Mouse (Mus musculus) neural tube, embryonic 15.5 days (tissue): ENCODE measurements at regions not wholly inside any gene's neighbourhood (a gene's known extent, or its start where the extent isn't known, plus 50 kb on each side); places are given as distances from the start of the nearest gene placed in this dataset.

Experiments used
- ATAC-seq: fragments of 200-750 bp; cut with Nextera tagmentation; 2 replicates; pipeline ENCODE4 v1.8.0; 2017; ENCODE audit warnings: mild to moderate bottlenecking, moderate TSS enrichment, moderate library complexity; ENCODE audit not compliant: low FRiP score
- H3K27ac ChIP-seq: fragments of 300-500 bp; sonication (generic); replicated peaks from 2 replicates; pipeline ENCODE4 v1.5.1; 2015; ENCODE audit warnings: mild to moderate bottlenecking, inconsistent platforms
- H3K27me3 ChIP-seq: fragments of 300-500 bp; sonication (generic); replicated peaks from 2 replicates; pipeline ENCODE4 v1.6.1; 2015; ENCODE audit warnings: inconsistent platforms
- H3K36me3 ChIP-seq: fragments of 300-500 bp; sonication (generic); 2 replicates; pipeline ENCODE4 v1.6.1; 2015; ENCODE audit warnings: inconsistent platforms
- H3K4me1 ChIP-seq: fragments of 300-500 bp; sonication (generic); 2 replicates; pipeline ENCODE4 v1.6.1; 2015; ENCODE audit warnings: inconsistent platforms
- H3K4me2 ChIP-seq: fragments of 300-500 bp; sonication (generic); 2 replicates; pipeline ENCODE4 v1.6.1; 2015; ENCODE audit warnings: inconsistent platforms, mild to moderate bottlenecking, moderate library complexity
- H3K4me3 ChIP-seq: fragments of 300-500 bp; sonication (generic); replicated peaks from 2 replicates; pipeline ENCODE4 v1.5.1; 2015; ENCODE audit warnings: mild to moderate bottlenecking, inconsistent platforms
- H3K9ac ChIP-seq: fragments of 300-500 bp; sonication (generic); replicated peaks from 2 replicates; pipeline ENCODE4 v1.6.1; 2015; ENCODE audit warnings: mild to moderate bottlenecking, inconsistent platforms
- H3K9me3 ChIP-seq: fragments of 300-500 bp; sonication (generic); replicated peaks from 2 replicates; pipeline ENCODE4 v1.6.1; 2016; ENCODE audit warnings: inconsistent platforms
- WGBS: fragments of 180-500 bp; shearing (Covaris S2); methylation state at CpG from one replicate; pipeline ENCODE4 v1.1.7; 2015; ENCODE audit warnings: mixed read lengths; 5-methylcytosine and 5-hydroxymethylcytosine counted together

- H3K27me3 ChIP-seq, result no peaks in the 10 kb centered on the region
- no peak overlapping the region for H3K4me2 ChIP-seq
- WGBS, result 76% methylated on average over 1 of the region's 1 CpGs
- no peak for ATAC-seq
- H3K27ac ChIP-seq, result no peak overlapping the region
- no peak overlapping the region for H3K4me3 ChIP-seq
- H3K9me3 ChIP-seq, result no peaks in the 10 kb centered on the region
- H3K4me1 ChIP-seq, result no peaks in the 10 kb centered on the region
- no peak overlapping the region for H3K9ac ChIP-seq
- H3K36me3 ChIP-seq, result no peaks in the 10 kb centered on the region
These were observed 53.8 kb upstream of the Tbx18 start for GRCm38 (mm10) chr9:87784872-87785271.

GRCm38 (mm10) chr9:87811746-87812145 lies 80.7 kb upstream of the Tbx18 start:
- ATAC-seq, result no peak
- Histone ChIP-seq H3K27ac (no peak overlapping the region), H3K27me3 (no peaks in the 10 kb centered on the region), H3K4me2 (no peak overlapping the region), H3K9me3 (no peaks in the 10 kb centered on the region), H3K36me3 (no peaks in the 10 kb centered on the region), H3K9ac (no peak overlapping the region), H3K4me3 (no peak overlapping the region), H3K4me1 (no peaks in the 10 kb centered on the region)
- 87% methylated on average over 2 of the region's 2 CpGs for WGBS

GRCm38 (mm10) chr9:87822276-87822675 lies 91.2 kb upstream of the Tbx18 start:
- 92% methylated on average over 5 of the region's 5 CpGs for WGBS
- H3K36me3 ChIP-seq, result no peaks in the 10 kb centered on the region
- no peaks in the 10 kb centered on the region for H3K4me1 ChIP-seq
- H3K9me3 ChIP-seq, result no peaks in the 10 kb centered on the region
- H3K9ac ChIP-seq, result no peak overlapping the region
- no peaks in the 10 kb centered on the region for H3K27me3 ChIP-seq
- no peak overlapping the region for H3K4me2 ChIP-seq
- no peak overlapping the region for H3K27ac ChIP-seq
- no peak overlapping the region for H3K4me3 ChIP-seq
- no peak for ATAC-seq

- no peak overlapping the region for H3K4me2 ChIP-seq
- no peaks in the 10 kb centered on the region for H3K9me3 ChIP-seq
- H3K4me1 ChIP-seq, result no peaks in the 10 kb centered on the region
- ATAC-seq, result no peak
- H3K9ac ChIP-seq, result no peak overlapping the region
- no peak overlapping the region for H3K27ac ChIP-seq
- no peaks in the 10 kb centered on the region for H3K36me3 ChIP-seq
- 87% methylated on average over 8 of the region's 8 CpGs for WGBS
- no peaks in the 10 kb centered on the region for H3K27me3 ChIP-seq
- H3K4me3 ChIP-seq, result no peak overlapping the region
These were observed 93.7 kb upstream of the Tbx18 start for GRCm38 (mm10) chr9:87824691-87825230.

- Histone ChIP-seq H3K9me3 (no peaks in the 10 kb centered on the region), H3K27me3 (no peaks in the 10 kb centered on the region), H3K36me3 (no peaks in the 10 kb centered on the region), H3K4me1 (no peaks in the 10 kb centered on the region), H3K9ac (no peak overlapping the region), H3K4me2 (no peak overlapping the region), H3K27ac (no peak overlapping the region), H3K4me3 (no peak overlapping the region)
- no peak for ATAC-seq
- WGBS, result 57% methylated on average over 6 of the region's 6 CpGs
These were observed 112.8 kb upstream of the Tbx18 start for GRCm38 (mm10) chr9:87843898-87844297.

- 90% methylated on average over 2 of the region's 2 CpGs for WGBS
- Histone ChIP-seq H3K27me3 (no peaks in the 10 kb centered on the region), H3K4me2 (no peak overlapping the region), H3K4me1 (no peaks in the 10 kb centered on the region), H3K4me3 (no peak overlapping the region), H3K36me3 (no peaks in the 10 kb centered on the region), H3K9me3 (no peaks in the 10 kb centered on the region), H3K27ac (no peak overlapping the region), H3K9ac (no peak overlapping the region)
- ATAC-seq, result no peak
These were observed 113.4 kb upstream of the Tbx18 start for GRCm38 (mm10) chr9:87844453-87844852.

GRCm38 (mm10) chr9:87848882-87849281 lies 117.8 kb upstream of the Tbx18 start:
- Histone ChIP-seq H3K27ac (no peak overlapping the region), H3K9ac (no peak overlapping the region), H3K4me1 (no peaks in the 10 kb centered on the region), H3K4me2 (no peak overlapping the region), H3K9me3 (no peaks in the 10 kb centered on the region), H3K36me3 (no peaks in the 10 kb centered on the region), H3K27me3 (no peaks in the 10 kb centered on the region), H3K4me3 (no peak overlapping the region)
- WGBS, result 80% methylated on average over 5 of the region's 5 CpGs
- no peak for ATAC-seq

- ATAC-seq, result no peak
- H3K9ac ChIP-seq, result no peak overlapping the region
- H3K36me3 ChIP-seq, result no peaks in the 10 kb centered on the region
- 95% methylated on average over 1 of the region's 1 CpGs for WGBS
- no peaks in the 10 kb centered on the region for H3K9me3 ChIP-seq
- no peak overlapping the region for H3K4me2 ChIP-seq
- no peaks in the 10 kb centered on the region for H3K27me3 ChIP-seq
- H3K27ac ChIP-seq, result no peak overlapping the region
- H3K4me1 ChIP-seq, result no peaks in the 10 kb centered on the region
- H3K4me3 ChIP-seq, result no peak overlapping the region
These were observed 119.1 kb upstream of the Tbx18 start for GRCm38 (mm10) chr9:87850133-87850532.

- Histone ChIP-seq H3K27me3 (no peaks in the 10 kb centered on the region), H3K36me3 (no peaks in the 10 kb centered on the region), H3K27ac (no peak overlapping the region), H3K4me2 (no peak overlapping the region), H3K4me1 (no peaks in the 10 kb centered on the region), H3K9me3 (no peaks in the 10 kb centered on the region), H3K9ac (no peak overlapping the region), H3K4me3 (no peak overlapping the region)
- 40% methylated on average over 1 of the region's 1 CpGs for WGBS
- ATAC-seq, result no peak
These were observed 130.5 kb upstream of the Tbx18 start for GRCm38 (mm10) chr9:87861588-87861987.

GRCm38 (mm10) chr9:87865236-87865635 lies 134.2 kb upstream of the Tbx18 start:
- H3K4me1 ChIP-seq, result no peaks in the 10 kb centered on the region
- no peaks in the 10 kb centered on the region for H3K36me3 ChIP-seq
- H3K27ac ChIP-seq, result no peak overlapping the region
- no peak for ATAC-seq
- no peak overlapping the region for H3K4me3 ChIP-seq
- no peaks in the 10 kb centered on the region for H3K27me3 ChIP-seq
- no peak overlapping the region for H3K9ac ChIP-seq
- 81% methylated on average over 6 of the region's 6 CpGs for WGBS
- H3K4me2 ChIP-seq, result no peak overlapping the region
- H3K9me3 ChIP-seq, result no peaks in the 10 kb centered on the region

GRCm38 (mm10) chr9:87872384-87872905 lies 141.4 kb upstream of the Tbx18 start:
- Histone ChIP-seq H3K27ac (no peak overlapping the region), H3K4me1 (no peaks in the 10 kb centered on the region), H3K27me3 (no peaks in the 10 kb centered on the region), H3K4me2 (no peak overlapping the region), H3K9ac (no peak overlapping the region), H3K36me3 (no peaks in the 10 kb centered on the region), H3K4me3 (no peak overlapping the region), H3K9me3 (no peaks in the 10 kb centered on the region)
- no peak for ATAC-seq
- 85% methylated on average over 6 of the region's 6 CpGs for WGBS

- no peak overlapping the region for H3K27ac ChIP-seq
- ATAC-seq, result no peak
These were observed 151.5 kb upstream of the Tbx18 start for GRCm38 (mm10) chr9:87882587-87882986.

GRCm38 (mm10) chr9:87883069-87883468 lies 152.0 kb upstream of the Tbx18 start:
- H3K4me2 ChIP-seq, result no peak overlapping the region
- no peak overlapping the region for H3K9ac ChIP-seq
- no peaks in the 10 kb centered on the region for H3K36me3 ChIP-seq
- ATAC-seq, result peak; percentile 73
- H3K27me3 ChIP-seq, result no peaks in the 10 kb centered on the region
- H3K4me1 ChIP-seq, result no peaks in the 10 kb centered on the region
- H3K27ac ChIP-seq, result no peak overlapping the region
- H3K4me3 ChIP-seq, result no peak overlapping the region
- no peaks in the 10 kb centered on the region for H3K9me3 ChIP-seq

More at GRCm38 (mm10) chr9:87882587-87882986, 151.5 kb upstream of the Tbx18 start:
- Histone ChIP-seq H3K36me3 (no peaks in the 10 kb centered on the region), H3K27me3 (no peaks in the 10 kb centered on the region), H3K4me2 (no peak overlapping the region), H3K4me3 (no peak overlapping the region), H3K9ac (no peak overlapping the region), H3K4me1 (no peaks in the 10 kb centered on the region), H3K9me3 (no peaks in the 10 kb centered on the region)
- 53% methylated on average over 1 of the region's 1 CpGs for WGBS
